Mouse (Mus musculus) cerebellum, postnatal 14 days (tissue): Measurements from ENCODE around the gene Ccdc59.
A peak's percentile ranks its signal among the peaks of the same experiment; 100 is the strongest.

Experiments
- DNase-seq, 2 experiments: peaks; one replicate each; pipeline ENCODE4 v3.0.0; 2021; ENCODE audit warnings: mixed read lengths in 2 of 2

The Ccdc59 gene

GRCm38 (mm10) chr10:105840928-105841888 is at the start of gene Ccdc59, which contains the start of gene Mettl25:
Gene Ccdc59 (plus strand): TSS chr10:105841067.
Gene Mettl25 (minus strand): TSS chr10:105841380.
- peak; percentile 97 to 98 for DNase-seq

- no peak for DNase-seq
Observed at GRCm38 (mm10) chr10:105793776-105794552, 46.9 kb upstream of the Ccdc59 start.

GRCm38 (mm10) chr10:105797250-105797924 is 43.5 kb upstream of the Ccdc59 start:
- DNase-seq, result no peak

GRCm38 (mm10) chr10:105801147-105801546 is 39.7 kb upstream of the Ccdc59 start:
- no peak for DNase-seq

GRCm38 (mm10) chr10:105802132-105802531 is 38.7 kb upstream of the Ccdc59 start:
- DNase-seq, result no peak

GRCm38 (mm10) chr10:105803461-105803860 is 37.4 kb upstream of the Ccdc59 start:
- no peak for DNase-seq

- no peak for DNase-seq
Observed at GRCm38 (mm10) chr10:105806259-105807010, 34.4 kb upstream of the Ccdc59 start.

GRCm38 (mm10) chr10:105834627-105835228 is 6.1 kb upstream of the Ccdc59 start:
- DNase-seq, result no peak

GRCm38 (mm10) chr10:105842574-105842973 is 1.7 kb downstream of the Ccdc59 start:
- peak; percentile 9 to 24 for DNase-seq

GRCm38 (mm10) chr10:105850286-105850685 is 9.4 kb downstream of the Ccdc59 start:
- peak; percentile 50 to 68 for DNase-seq

GRCm38 (mm10) chr10:105851136-105851535 is 10.3 kb downstream of the Ccdc59 start:
- peak; percentile 21 to 22 for DNase-seq

GRCm38 (mm10) chr10:105867312-105867711 is 26.4 kb downstream of the Ccdc59 start:
- peak; percentile 49 to 56 for DNase-seq
